Mouse (Mus musculus) left cerebral cortex, adult 8-10 months (tissue): ENCODE data around the gene Nrxn1. TPM values are rescaled to one million over a fixed set of nuclear protein-coding genes. Genes with fewer than 3 reads are reported as not detected.
"Not testable (repeated sequence)": the region's sequence is repeated elsewhere in the genome, so short reads cannot be mapped to it uniquely, and the experiment has no call there.

Source experiments
- DNase-seq, 2 experiments: peaks; one replicate each; pipeline ENCODE4 v3.0.0; 2022; ENCODE audit warnings: low spot score in 2 of 2
- total RNA-seq, 4 experiments: library from RNA; stranded (reverse); gene quantifications; 2 replicates each; pipeline ENCODE4 v1.2.4; 2022

The Nrxn1 gene
- total RNA-seq, 4 experiments from 2014 or later, result 513 to 551 (median 531) TPM

- DNase-seq, result no peak
Measured at GRCm38 (mm10) chr17:90584666-90585195, 508.1 kb downstream of the Nrxn1 start.

GRCm38 (mm10) chr17:90583826-90584534 is 508.9 kb downstream of the Nrxn1 start:
- DNase-seq, result no peak

- DNase-seq, result no peak
Measured at GRCm38 (mm10) chr17:90583196-90583595, 509.7 kb downstream of the Nrxn1 start.

- no peak for DNase-seq
Measured at GRCm38 (mm10) chr17:90569877-90570276, 523.0 kb downstream of the Nrxn1 start.

GRCm38 (mm10) chr17:90565186-90565585 is 527.7 kb downstream of the Nrxn1 start:
- no peak for DNase-seq

- no peak for DNase-seq
Measured at GRCm38 (mm10) chr17:90556376-90556775, 536.5 kb downstream of the Nrxn1 start.

- no peak for DNase-seq
Measured at GRCm38 (mm10) chr17:90550415-90550814, 542.5 kb downstream of the Nrxn1 start.

- no peak for DNase-seq
Measured at GRCm38 (mm10) chr17:90546806-90547205, 546.1 kb downstream of the Nrxn1 start.

GRCm38 (mm10) chr17:90544639-90545259 is 548.1 kb downstream of the Nrxn1 start:
- DNase-seq, result no peak

- no peak for DNase-seq
Measured at GRCm38 (mm10) chr17:90543986-90544638, 548.8 kb downstream of the Nrxn1 start.

GRCm38 (mm10) chr17:90531443-90531842 is 561.4 kb downstream of the Nrxn1 start:
- DNase-seq, result peak in 1 of 2 experiments; percentile 25

GRCm38 (mm10) chr17:90506026-90506425 is 586.8 kb downstream of the Nrxn1 start:
- no peak for DNase-seq

- DNase-seq, result not testable (repeated sequence)
Measured at GRCm38 (mm10) chr17:90503999-90504398, 588.9 kb downstream of the Nrxn1 start.

- DNase-seq, result peak in 1 of 2 experiments; percentile 32
Measured at GRCm38 (mm10) chr17:90501023-90501675, 591.7 kb downstream of the Nrxn1 start.

GRCm38 (mm10) chr17:90479531-90480250 is 613.2 kb downstream of the Nrxn1 start:
- DNase-seq, result no peak

- no peak for DNase-seq
Measured at GRCm38 (mm10) chr17:90456748-90457147, 636.1 kb downstream of the Nrxn1 start.

GRCm38 (mm10) chr17:90455904-90456303 is 637.0 kb downstream of the Nrxn1 start:
- DNase-seq, result peak; percentile 40 to 70

GRCm38 (mm10) chr17:90455409-90455775 is 637.5 kb downstream of the Nrxn1 start:
- peak; percentile 18 to 40 for DNase-seq

- DNase-seq, result peak in 1 of 2 experiments; percentile 28
Measured at GRCm38 (mm10) chr17:90454738-90455408, 638.0 kb downstream of the Nrxn1 start.

- DNase-seq, result no peak
Measured at GRCm38 (mm10) chr17:90454356-90454737, 638.5 kb downstream of the Nrxn1 start.
